8 mouse cellular contexts compared by ENCODE assay signal in the genomic region with DNA sequence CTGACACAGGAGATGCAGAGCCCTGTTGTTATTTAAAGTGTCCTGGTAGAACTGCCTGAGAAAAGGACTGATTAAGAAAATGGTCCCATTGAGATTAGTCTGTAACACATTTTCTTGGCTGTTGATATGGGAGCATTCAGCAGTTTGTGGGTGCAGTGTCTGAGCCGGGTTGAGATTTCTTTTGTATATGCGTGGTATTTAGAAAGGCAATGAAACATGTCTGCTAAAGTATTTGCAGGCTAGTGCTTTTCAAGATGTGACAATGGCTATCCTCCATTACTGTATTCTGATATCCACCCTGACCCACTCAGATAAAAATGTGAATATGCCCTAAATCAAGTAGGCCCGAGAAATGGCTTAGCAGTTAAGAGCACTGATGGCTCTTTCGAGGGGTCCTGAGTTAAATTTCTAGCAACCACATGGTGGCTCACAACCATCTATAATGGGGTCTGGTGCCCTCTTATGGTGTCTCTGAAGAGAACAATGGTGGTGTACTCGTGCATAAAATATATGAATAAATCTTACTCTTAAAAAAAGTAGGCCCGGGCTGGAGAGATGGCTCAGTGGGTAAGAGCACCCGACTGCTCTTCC. TPM values are rescaled to one million over a fixed set of nuclear protein-coding genes. Genes with fewer than 3 reads are reported as not detected.
DNase-seq lines count a peak whose midpoint lies in the region; ATAC-seq and TF ChIP-seq lines count a peak whose summit lies in the region.

No protein-coding gene starts in this region.

- H3K4me1 ChIP-seq in heart, embryonic 12.5 days (replicated peaks) = peaks cover 29% of the 10 kb centered on the region
- peaks cover 14% of the 10 kb centered on the region for H3K4me1 ChIP-seq in forebrain, embryonic 11.5 days (replicated peaks; ENCODE audit: control insufficient read depth, insufficient read depth, low read length)
- H3K4me1 ChIP-seq in liver, embryonic 16.5 days (ENCODE audit: control insufficient read depth, low read depth, low read length) = peaks cover 36% of the 10 kb centered on the region

- peak overlapping the region; percentile 98 for H3K9ac ChIP-seq in heart, embryonic 12.5 days
- peak overlapping the region; percentile 98 for H3K9ac ChIP-seq in forebrain, embryonic 11.5 days (ENCODE audit: low read length)
- H3K9ac ChIP-seq in liver, embryonic 16.5 days (ENCODE audit: low read depth, low read length) = peak overlapping the region; percentile 89

- H3ac ChIP-seq in C2C12 (ENCODE audit: control insufficient read depth, insufficient read length, low read depth) = peak overlapping the region; percentile 93

- intact Hi-C loops in heart, postnatal 36 days (cut with DNase I) = loop anchor here (5.0 kb wide), 1 partner anchor 428 kb away; the partner anchor contains the start of genes Rnf114 and Spata2

- peaks cover 69% of the 10 kb centered on the region for H3K79me2 ChIP-seq in C2C12 (ENCODE audit: control insufficient read depth, insufficient read depth)

- H3K4me2 ChIP-seq in heart, embryonic 12.5 days = peak overlapping the region; percentile 93
- peak overlapping the region; percentile 78 for H3K4me2 ChIP-seq in forebrain, embryonic 11.5 days (ENCODE audit: low read depth, low read length, severe bottlenecking)
- H3K4me2 ChIP-seq in liver, embryonic 16.5 days (ENCODE audit: low read depth, low read length) = peak overlapping the region; percentile 79

- H3K9me3 ChIP-seq in heart, embryonic 12.5 days (replicated peaks) = no peaks in the 10 kb centered on the region
- no peaks in the 10 kb centered on the region for H3K9me3 ChIP-seq in forebrain, embryonic 11.5 days (ENCODE audit: control insufficient read depth, low read length)
- H3K9me3 ChIP-seq in liver, embryonic 16.5 days (replicated peaks; ENCODE audit: control insufficient read depth, low read length) = no peaks in the 10 kb centered on the region

- no peak for TF ChIP-seq CTCF in C2C12 (IDR thresholded peaks at IDR 0.05; ENCODE audit: control insufficient read depth, insufficient read depth, insufficient read length)

- H3K4me3 ChIP-seq in heart, embryonic 12.5 days = peak overlapping the region; percentile 89
- H3K4me3 ChIP-seq in C2C12 (ENCODE audit: insufficient read depth, poor library complexity, severe bottlenecking) = peak overlapping the region; percentile 83
- H3K4me3 ChIP-seq in forebrain, embryonic 11.5 days (ENCODE audit: low read depth, low read length) = peak overlapping the region; percentile 83
- H3K4me3 ChIP-seq in liver, embryonic 16.5 days (ENCODE audit: low read depth, low read length) = peak overlapping the region; percentile 83

- no peaks in the 10 kb centered on the region for H3K27me3 ChIP-seq in heart, embryonic 12.5 days (replicated peaks)
- H3K27me3 ChIP-seq in C2C12 (ENCODE audit: control insufficient read depth, insufficient read depth, insufficient read length) = no peaks in the 10 kb centered on the region
- H3K27me3 ChIP-seq in forebrain, embryonic 11.5 days (ENCODE audit: control insufficient read depth, insufficient read depth, low read length) = no peaks in the 10 kb centered on the region
- no peaks in the 10 kb centered on the region for H3K27me3 ChIP-seq in liver, embryonic 16.5 days (ENCODE audit: control insufficient read depth, insufficient read depth, low read depth, low read length)

- ATAC-seq in heart, embryonic 12.5 days (ENCODE audit: insufficient number of reproducible peaks, low FRiP score) = no peak
- ATAC-seq in forebrain, embryonic 11.5 days (replicated peaks; ENCODE audit: low FRiP score) = no peak
- no peak for ATAC-seq in liver, embryonic 16.5 days (ENCODE audit: low read depth)

- H3K36me3 ChIP-seq in heart, embryonic 12.5 days = peaks cover 29% of the 10 kb centered on the region
- peaks cover 35% of the 10 kb centered on the region for H3K36me3 ChIP-seq in C2C12 (ENCODE audit: control insufficient read depth, insufficient read depth)
- H3K36me3 ChIP-seq in forebrain, embryonic 11.5 days (ENCODE audit: control insufficient read depth, insufficient read depth, low read length) = peaks cover 9% of the 10 kb centered on the region
- H3K36me3 ChIP-seq in liver, embryonic 16.5 days (ENCODE audit: control insufficient read depth, insufficient read depth) = peaks cover 16% of the 10 kb centered on the region

- peaks cover 44% of the 10 kb centered on the region for H3K79me3 ChIP-seq in C2C12 (ENCODE audit: low read depth)

- 4% methylated on average over 7 of the region's 7 CpGs for WGBS in heart, embryonic 12.5 days
- WGBS in forebrain, embryonic 11.5 days = 0% methylated on average over 7 of the region's 7 CpGs
- under 1% methylated on average over 7 of the region's 7 CpGs for WGBS in liver, embryonic 16.5 days (ENCODE audit: insufficient replicate concordance)

- H3K27ac ChIP-seq in heart, embryonic 12.5 days (ENCODE audit: poor library complexity, severe bottlenecking) = peak overlapping the region; percentile 90
- peak overlapping the region; percentile 90 for H3K27ac ChIP-seq in forebrain, embryonic 11.5 days (ENCODE audit: low read depth, low read length)
- H3K27ac ChIP-seq in liver, embryonic 16.5 days (ENCODE audit: low read length) = peak overlapping the region; percentile 90

- no peak for DNase-seq in heart, postnatal 36 days
- no peak for DNase-seq in forebrain, embryonic 11.5 days (ENCODE audit: low spot score)
- no peak for DNase-seq in layer of hippocampus, adult 8-10 months (ENCODE audit: low spot score in 2 of 2)
- no peak for DNase-seq in layer of hippocampus, adult 11-12 months (ENCODE audit: low spot score)
- DNase-seq in adrenal gland, adult 8-10 months = no peak

TF ChIP-seq in C2C12, 6 proteins besides CTCF, POLR2A, EP300 and RAD21:
- no peak for TF ChIP-seq USF1 (IDR thresholded peaks at IDR 0.05; ENCODE audit: low read depth)
- TF ChIP-seq CEBPB (IDR thresholded peaks at IDR 0.05; ENCODE audit: low read depth) = no peak
- no peak for TF ChIP-seq MYOD1 (IDR thresholded peaks at IDR 0.05; ENCODE audit: control insufficient read depth, insufficient read length, low read depth)
- TF ChIP-seq FOSL1 (IDR thresholded peaks at IDR 0.05; ENCODE audit: insufficient read depth, low read length, poor library complexity, severe bottlenecking) = no peak
- no peak for TF ChIP-seq MAX (IDR thresholded peaks at IDR 0.05)
- no peak for TF ChIP-seq MYOG (IDR thresholded peaks at IDR 0.05; ENCODE audit: control insufficient read depth, extremely low read depth, insufficient read length)

RNA-seq across cellular contexts. Expression of gene Znfx1, which starts 1.2 kb away (rescaled TPM):
- polyA plus RNA-seq in heart, embryonic 12.5 days (2016; fragmentation: Nextera tagmentation; extraction: Ambion mirVana) = 9.8 and 10.4 TPM in 2 replicates
- total RNA-seq in heart, postnatal 36 days (2021) = 10 to 100 TPM; 36.2 to 44.8 TPM
- 15.8 TPM for polyA plus RNA-seq in C2C12 (2012; fragmentation: generic; extraction: Trizol)
- 6.0 and 7.4 TPM in 2 replicates for polyA plus RNA-seq in forebrain, embryonic 11.5 days (2014; fragmentation: Nextera tagmentation; extraction: Ambion mirVana)
- polyA plus RNA-seq in liver, embryonic 16.5 days (2015; fragmentation: Nextera tagmentation; extraction: Ambion mirVana) = 10.2 and 11.8 TPM in 2 replicates
- 10 to 100 TPM; 52.2 to 54.7 (median 52.5) TPM for total RNA-seq in layer of hippocampus, adult 8-10 months (2022)
- 10 to 100 TPM; 49.6 to 76.3 (median 64.9) TPM for total RNA-seq in adrenal gland, adult 8-10 months (2022)

RNA-seq across cellular contexts. Expression of gene Ddx27, which starts 49.0 kb away (rescaled TPM):
- polyA plus RNA-seq in heart, embryonic 12.5 days (2016; fragmentation: Nextera tagmentation; extraction: Ambion mirVana) = 33.7 and 35.8 TPM in 2 replicates
- 10 to 100 TPM; 10.8 to 11.3 TPM for total RNA-seq in heart, postnatal 36 days (2021)
- polyA plus RNA-seq in C2C12 (2012; fragmentation: generic; extraction: Trizol) = 76.4 TPM
- polyA plus RNA-seq in forebrain, embryonic 11.5 days (2014; fragmentation: Nextera tagmentation; extraction: Ambion mirVana) = 56.8 and 60.3 TPM in 2 replicates
- 32.9 and 36.0 TPM in 2 replicates for polyA plus RNA-seq in liver, embryonic 16.5 days (2015; fragmentation: Nextera tagmentation; extraction: Ambion mirVana)
- total RNA-seq in layer of hippocampus, adult 8-10 months (2022) = 10 to 100 TPM; 30.4 to 34.8 (median 33.5) TPM
- total RNA-seq in adrenal gland, adult 8-10 months (2022) = 10 to 100 TPM; 29.3 to 40.7 (median 34.2) TPM
